Mouse (Mus musculus) mature B cell (primary cell): Measurements from ENCODE around the gene Gan.

Experiments used
- in situ Hi-C: fragments of 300-500 bp; cut with MboI; formaldehyde crosslinking; loops from 2 replicates; pipeline ENCODE4 v1.14.3; 2019

The Gan gene

GRCm38 (mm10) chr8:117254496-117254895, 96.6 kb downstream of the Gan start:
- in situ Hi-C loops: no loop called here

- in situ Hi-C loops: no loop called here
These were observed 98.5 kb downstream of the Gan start for GRCm38 (mm10) chr8:117256292-117256938.

- in situ Hi-C loops: no loop called here
These were observed 99.3 kb downstream of the Gan start, which contains the start of gene Cmip for GRCm38 (mm10) chr8:117257029-117257820. TSS of gene Cmip (plus strand) at chr8:117257064.

- in situ Hi-C loops: no loop called here
These were observed 100.1 kb downstream of the Gan start for GRCm38 (mm10) chr8:117257821-117258575.

- in situ Hi-C loops: no loop called here
These were observed 100.7 kb downstream of the Gan start for GRCm38 (mm10) chr8:117258576-117259040.

GRCm38 (mm10) chr8:117259431-117260001, 101.6 kb downstream of the Gan start:
- in situ Hi-C loops: no loop called here

- in situ Hi-C loops: no loop called here
These were observed 102.4 kb downstream of the Gan start for GRCm38 (mm10) chr8:117260234-117260929.

- in situ Hi-C loops: no loop called here
These were observed 103.1 kb downstream of the Gan start for GRCm38 (mm10) chr8:117260930-117261475.

- in situ Hi-C loops: no loop called here
These were observed 103.8 kb downstream of the Gan start for GRCm38 (mm10) chr8:117261702-117262101.

- in situ Hi-C loops: no loop called here
These were observed 104.8 kb downstream of the Gan start for GRCm38 (mm10) chr8:117262685-117263084.

- in situ Hi-C loops: no loop called here
These were observed 105.5 kb downstream of the Gan start for GRCm38 (mm10) chr8:117263442-117263841.

GRCm38 (mm10) chr8:117265079-117265478, 107.1 kb downstream of the Gan start:
- in situ Hi-C loops: no loop called here
